In the genomic region with DNA sequence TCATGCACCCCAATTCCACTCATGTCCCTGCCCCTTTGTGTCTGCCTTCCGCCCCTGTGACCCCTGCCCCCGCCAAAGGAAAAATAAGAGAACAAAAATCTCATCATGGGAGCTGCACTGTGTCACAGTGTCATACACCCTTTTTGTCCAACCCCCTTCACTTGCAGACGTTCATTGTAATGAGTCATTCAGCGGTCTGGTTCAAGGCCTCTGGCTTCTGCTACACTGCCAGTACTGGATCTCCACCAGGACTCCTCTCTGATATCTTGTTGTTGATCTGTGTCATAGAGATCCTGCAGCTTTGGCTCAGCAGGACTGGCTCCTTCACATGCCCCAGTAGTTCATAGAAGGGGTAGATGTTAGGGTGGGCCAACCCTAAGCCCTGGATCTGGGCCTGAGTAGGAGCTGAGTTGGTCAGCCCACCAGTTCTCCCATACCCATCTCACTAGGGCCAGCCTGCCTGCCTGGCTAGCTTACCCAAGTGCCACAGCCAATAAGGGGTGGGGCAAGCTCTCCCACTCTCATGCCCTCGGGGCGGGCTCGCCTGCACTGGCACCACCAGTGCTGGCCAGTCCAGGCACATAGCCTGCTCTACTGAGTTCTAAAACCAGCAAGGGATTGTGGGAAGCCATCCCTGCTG, we compare ENCODE assay signal across 10 mouse cellular contexts. TPM values are rescaled to one million over a fixed set of nuclear protein-coding genes. Genes with fewer than 3 reads are reported as not detected.
DNase-seq lines count a peak whose midpoint lies in the region; ATAC-seq and TF ChIP-seq lines count a peak whose summit lies in the region.
"Had no signal": no experiment of that assay in that cellular context is flagged by ENCODE, and none has a peak within 500 bp of the region (broad histone marks: within the 10 kb centered on the region; RNA-seq: fewer than 3 reads in every experiment).

No protein-coding gene starts in this region.

- no peak for TF ChIP-seq POLR2A in heart, adult 2 months (IDR thresholded peaks at IDR 0.05; ENCODE audit: insufficient read depth, low read depth, low read length)

- intact Hi-C loops in heart, adult 2 months (cut with DNase I): no loop called here
- intact Hi-C loops in heart, postnatal 25 days (cut with DNase I): no loop called here

- no peak overlapping the region for H3K4me3 ChIP-seq in heart, adult 2 months
- no peak overlapping the region for H3K4me3 ChIP-seq in kidney, embryonic 15.5 days (replicated peaks)
- H3K4me3 ChIP-seq: limb, embryonic 12.5 days had no signal

- no peaks in the 10 kb centered on the region for H3K27me3 ChIP-seq in heart, adult 2 months (ENCODE audit: control insufficient read depth, insufficient read depth, low read length)
- no peaks in the 10 kb centered on the region for H3K27me3 ChIP-seq in kidney, embryonic 15.5 days
- H3K27me3 ChIP-seq: limb, embryonic 12.5 days had no signal

- no peak for TF ChIP-seq CTCF in heart, adult 2 months (IDR thresholded peaks at IDR 0.05)

- H3K4me2 ChIP-seq in kidney, embryonic 15.5 days: no peak overlapping the region
- H3K4me2 ChIP-seq: limb, embryonic 12.5 days had no signal

- H3K9me3 ChIP-seq in kidney, embryonic 15.5 days (replicated peaks): no peaks in the 10 kb centered on the region
- H3K9me3 ChIP-seq: limb, embryonic 12.5 days had no signal

- no peaks in the 10 kb centered on the region for H3K79me2 ChIP-seq in heart, adult 2 months (replicated peaks; ENCODE audit: control insufficient read depth, insufficient read depth, low read length)

- ATAC-seq in kidney, embryonic 15.5 days (replicated peaks; ENCODE audit: low FRiP score): peak; percentile 56; the same call in 1 of the 2 replicates

- TF ChIP-seq EP300 in heart, adult 2 months (IDR thresholded peaks at IDR 0.05; ENCODE audit: insufficient read depth, low read depth, low read length): no peak

- no peaks in the 10 kb centered on the region for H3K4me1 ChIP-seq in heart, adult 2 months (ENCODE audit: control insufficient read depth, insufficient read depth, low read length)
- peaks cover 4% of the 10 kb centered on the region; the same call in 1 of the 2 replicates for H3K4me1 ChIP-seq in kidney, embryonic 15.5 days
- H3K4me1 ChIP-seq: limb, embryonic 12.5 days had no signal

- no peak overlapping the region for H3K9ac ChIP-seq in heart, adult 2 months (ENCODE audit: low read depth, low read length)
- H3K9ac ChIP-seq in kidney, embryonic 15.5 days: no peak overlapping the region
- H3K9ac ChIP-seq: limb, embryonic 12.5 days had no signal

- no peak overlapping the region for H3K27ac ChIP-seq in heart, adult 2 months
- 0 out of 2 replicates have a peak overlapping the region, but pooled peaks have one; percentile 22 for H3K27ac ChIP-seq in kidney, embryonic 15.5 days
- H3K27ac ChIP-seq: limb, embryonic 12.5 days had no signal

- no peaks in the 10 kb centered on the region for H3K36me3 ChIP-seq in heart, adult 2 months (ENCODE audit: control insufficient read depth, insufficient read depth, low read length)
- no peaks in the 10 kb centered on the region for H3K36me3 ChIP-seq in kidney, embryonic 15.5 days
- H3K36me3 ChIP-seq: limb, embryonic 12.5 days had no signal

- DNase-seq in heart, adult 11 months: peak; percentile 87
- no peak for DNase-seq in heart, adult 2 months
- peak; percentile 88 for DNase-seq in 3134 (ENCODE audit: extremely low read depth, insufficient read length, low spot score)
- peak; percentile 86 for DNase-seq in adrenal gland, adult 2 months
- no peak for DNase-seq in embryo, embryonic 10 days (ENCODE audit: low spot score)
- DNase-seq in heart, postnatal 25 days (ENCODE audit: low spot score): no peak
- DNase-seq in retina, embryonic 14.5 days (ENCODE audit: low spot score): no peak

- WGBS in heart, adult 2 months: 71% methylated on average over 7 of the region's 7 CpGs
- WGBS in kidney, embryonic 15.5 days: 68% methylated on average over 7 of the region's 7 CpGs

RNA-seq across cellular contexts. Expression of a gene that starts 31.8 kb away (rescaled TPM):
- total RNA-seq in heart, adult 2 months (2021): 1 to 10 TPM in 1 of 2 experiments, under 1 TPM in 1; 0.76 to 1.0 TPM
- 11.0 and 18.9 TPM in 2 replicates for polyA plus RNA-seq in heart, adult 2 months (2012; rRNA removed)
- total RNA-seq in adrenal gland, adult 2 months (2021): 10 to 100 TPM; 35.3 to 36.9 TPM
- 43.2 and 104 TPM in 2 replicates for polyA plus RNA-seq in adrenal gland, adult 2 months (2012; rRNA removed)
- polyA plus RNA-seq in kidney, embryonic 15.5 days (2015; fragmentation: Nextera tagmentation; extraction: Ambion mirVana): 16.8 and 18.5 TPM in 2 replicates
- 1 to 10 TPM in 1 of 2 experiments, under 1 TPM in 1; 0.36 to 1.0 TPM for total RNA-seq in heart, postnatal 25 days (2021)
- polyA plus RNA-seq: heart, embryonic 14.5 days; limb, embryonic 12.5 days had no signal

RNA-seq across cellular contexts. Expression of a gene that starts 46.5 kb away (rescaled TPM):
- 1 to 10 TPM; 8.9 to 9.1 TPM for total RNA-seq in heart, adult 2 months (2021)
- 9.9 and 12.5 TPM in 2 replicates for polyA plus RNA-seq in heart, adult 2 months (2012; rRNA removed)
- total RNA-seq in adrenal gland, adult 2 months (2021): 10 to 100 TPM; 15.7 to 19.0 TPM
- polyA plus RNA-seq in adrenal gland, adult 2 months (2012; rRNA removed): 17.7 and 18.7 TPM in 2 replicates
- 19.8 and 21.3 TPM in 2 replicates for polyA plus RNA-seq in kidney, embryonic 15.5 days (2015; fragmentation: Nextera tagmentation; extraction: Ambion mirVana)
- 10 to 100 TPM in 1 of 2 experiments, 1 to 10 TPM in 1; 8.8 to 11.4 TPM for total RNA-seq in heart, postnatal 25 days (2021)

Comparison
In these comparisons a context has a peak if more than half of its experiments do, and no peak if none do; other contexts are left out.
1. DNase-seq: peak in heart, adult 11 months (single experiment), 3134 (single experiment) and adrenal gland, adult 2 months (single experiment); none in heart, adult 2 months (0 of 2), embryo, embryonic 10 days (single experiment), heart, postnatal 25 days (single experiment) and retina, embryonic 14.5 days (single experiment).
2. RNA of a gene that starts 31.8 kb away (total RNA-seq): 35.3 to 36.9 TPM in adrenal gland, adult 2 months; 0.76 to 1.0 TPM in heart, adult 2 months and 0.36 to 1.0 TPM in heart, postnatal 25 days; every median in the first group is over 10 times any median in the second.